Mouse (Mus musculus) lung, adult 18-20 months (tissue): ENCODE data around the gene Nup54.

ENCODE experiments used
- DNase-seq, 2 experiments: peaks; one replicate each; pipeline ENCODE4 v3.0.0; 2022; ENCODE audit warnings: mixed read lengths in 2 of 2

Nup54 gene

GRCm38 (mm10) chr5:92411461-92412140 lies 23.4 kb downstream of the Nup54 start:
- no peak for DNase-seq

- no peak for DNase-seq
Observed at GRCm38 (mm10) chr5:92410486-92410885, 24.5 kb downstream of the Nup54 start.

DNA sequence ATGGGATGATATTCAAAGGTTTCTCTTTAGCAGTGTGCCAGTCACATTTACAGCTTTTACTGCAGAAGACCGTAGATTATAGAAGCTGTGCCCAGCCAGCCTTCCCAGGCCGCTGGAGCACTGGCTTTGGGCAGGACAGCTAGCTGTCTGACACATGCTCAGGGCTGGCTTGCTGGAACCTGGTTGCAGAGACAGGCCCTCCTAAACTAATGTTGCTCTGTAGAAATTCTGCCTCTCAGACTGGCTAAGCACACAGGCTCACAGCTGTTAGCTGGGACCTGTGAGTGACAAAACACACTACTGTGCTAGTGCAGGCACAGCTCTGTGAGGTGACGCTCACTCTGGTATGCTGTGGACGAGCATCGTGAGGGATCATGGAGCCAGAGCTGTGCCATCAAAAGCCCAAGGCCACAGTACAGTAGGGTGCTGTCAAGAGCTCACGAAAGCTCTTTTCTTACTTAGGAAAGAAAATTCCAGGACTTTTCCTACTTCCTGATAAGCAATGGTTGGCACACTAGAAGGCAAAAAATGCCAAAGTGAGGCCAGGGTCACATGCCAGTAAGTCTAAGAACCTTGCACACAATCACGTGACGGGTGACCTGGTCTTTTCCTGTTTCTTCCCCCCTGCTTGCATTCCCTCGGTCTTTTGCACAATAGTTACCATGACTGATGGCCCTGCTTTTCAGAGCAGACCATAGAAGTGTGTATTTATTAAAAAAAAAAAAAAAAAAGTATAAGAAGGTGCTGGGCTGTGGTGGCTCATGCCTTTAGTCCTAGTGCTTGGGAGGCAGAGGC lies 25.5 kb downstream of the Nup54 start:
- peak in 1 of 2 experiments; percentile 30 for DNase-seq

- no peak for DNase-seq
Observed at GRCm38 (mm10) chr5:92404400-92404678, 30.7 kb downstream of the Nup54 start.

- no peak for DNase-seq
Observed at GRCm38 (mm10) chr5:92403562-92404399, 31.2 kb downstream of the Nup54 start.

- no peak for DNase-seq
Observed at GRCm38 (mm10) chr5:92402816-92403215, 32.2 kb downstream of the Nup54 start.

GRCm38 (mm10) chr5:92398153-92398552 lies 36.9 kb downstream of the Nup54 start:
- DNase-seq: peak; percentile 61 to 74

GRCm38 (mm10) chr5:92396476-92396875 lies 38.5 kb downstream of the Nup54 start:
- DNase-seq: no peak

DNA sequence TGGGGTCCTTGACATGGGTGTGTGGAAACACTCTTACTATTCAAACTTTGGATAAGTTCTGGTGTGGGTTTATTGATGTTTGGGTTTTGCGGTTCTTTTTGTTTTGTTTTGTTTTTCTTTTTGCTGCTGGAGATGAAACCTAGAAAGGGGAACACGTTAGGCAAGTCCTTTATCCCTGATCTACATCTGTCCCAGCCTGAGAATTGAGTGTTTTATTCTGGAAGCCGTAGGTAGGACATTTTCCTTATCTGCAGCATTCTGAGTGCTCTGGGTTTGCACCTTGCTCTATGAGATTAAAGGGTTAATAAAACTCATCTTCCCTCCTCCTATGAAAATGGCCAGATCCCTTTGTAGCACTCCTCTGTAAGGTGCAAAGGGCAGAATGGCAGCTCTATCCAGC lies 39.3 kb downstream of the Nup54 start:
- DNase-seq: no peak

GRCm38 (mm10) chr5:92393863-92394262 lies 41.2 kb downstream of the Nup54 start:
- no peak for DNase-seq

DNA sequence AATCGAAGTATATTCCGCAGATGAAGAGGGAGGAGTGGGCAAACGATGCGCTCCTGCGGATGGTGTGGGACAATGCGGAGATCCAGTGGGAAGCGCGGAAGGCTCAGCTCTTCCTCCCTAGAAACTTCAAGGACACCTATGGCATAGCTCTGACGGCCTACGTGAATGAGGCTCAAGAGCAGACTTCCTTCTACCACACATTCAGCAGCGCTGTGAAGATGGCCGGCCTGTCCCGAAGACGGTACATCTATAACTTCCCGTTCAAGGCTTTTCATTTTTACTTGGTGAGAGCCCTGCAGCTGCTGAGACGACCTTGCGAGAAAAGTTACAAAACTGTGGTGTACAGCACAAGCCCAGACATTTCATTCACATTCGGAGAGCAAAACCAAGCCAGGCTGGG lies 42.5 kb downstream of the Nup54 start:
- DNase-seq: no peak

DNA sequence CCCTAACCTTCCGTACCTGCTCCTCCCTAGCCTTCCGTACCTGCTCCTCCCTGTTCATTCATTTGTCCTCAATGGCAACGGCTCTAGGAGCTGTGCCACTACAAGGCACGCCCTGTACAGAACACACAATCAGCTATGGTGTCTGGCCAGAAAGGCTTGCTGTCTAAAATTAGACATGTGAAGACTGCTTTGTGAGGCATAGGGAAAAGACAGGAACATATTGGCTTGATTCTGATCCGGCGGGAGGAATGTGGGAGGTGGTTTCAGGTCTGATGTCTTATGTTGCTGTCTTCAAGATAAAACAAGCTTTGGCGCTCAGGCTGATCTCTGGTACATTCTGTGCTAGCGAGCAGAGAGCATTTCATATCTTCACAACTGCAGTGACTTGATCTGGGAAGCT lies 44.4 kb downstream of the Nup54 start:
- DNase-seq: no peak

DNA sequence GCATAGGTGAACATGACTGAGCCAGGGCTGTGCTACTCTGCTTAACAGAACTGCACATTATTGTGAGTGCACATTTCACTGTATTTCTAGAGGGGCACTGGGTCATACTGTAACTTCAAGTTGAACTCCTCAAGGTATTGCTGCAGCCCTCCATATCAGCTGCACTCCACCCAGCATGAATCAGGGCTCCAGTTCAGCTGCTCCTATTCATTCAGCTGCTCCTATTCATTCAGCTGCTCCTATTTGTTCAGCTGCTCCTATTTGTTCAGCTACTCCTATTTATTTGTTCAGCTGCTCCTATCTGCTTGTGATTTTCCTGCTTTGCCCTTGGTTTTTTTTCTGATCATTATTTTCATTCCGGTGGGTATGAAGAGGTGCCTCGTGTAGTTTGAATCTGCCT lies 45.0 kb downstream of the Nup54 start:
- DNase-seq: no peak

DNA sequence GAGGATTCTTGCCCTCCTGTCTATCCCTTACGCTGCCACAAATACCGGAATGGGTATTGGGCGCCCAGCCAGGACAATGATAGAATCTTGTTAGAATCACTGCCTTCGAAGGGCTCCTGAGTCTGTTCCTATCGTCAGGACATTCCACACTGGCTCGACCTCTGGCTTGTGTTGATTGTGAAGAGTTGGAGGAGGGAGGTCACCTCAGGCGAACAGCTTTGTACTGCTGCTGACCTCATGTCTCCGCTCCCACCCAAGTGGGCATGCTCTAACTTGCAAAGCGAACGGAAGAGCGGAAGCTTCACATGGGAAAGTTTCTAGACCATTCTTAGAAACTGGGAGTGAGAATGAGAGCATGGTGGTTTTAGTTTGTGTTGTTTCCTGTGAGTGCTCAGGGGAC lies 47.6 kb downstream of the Nup54 start:
- DNase-seq: no peak

DNA sequence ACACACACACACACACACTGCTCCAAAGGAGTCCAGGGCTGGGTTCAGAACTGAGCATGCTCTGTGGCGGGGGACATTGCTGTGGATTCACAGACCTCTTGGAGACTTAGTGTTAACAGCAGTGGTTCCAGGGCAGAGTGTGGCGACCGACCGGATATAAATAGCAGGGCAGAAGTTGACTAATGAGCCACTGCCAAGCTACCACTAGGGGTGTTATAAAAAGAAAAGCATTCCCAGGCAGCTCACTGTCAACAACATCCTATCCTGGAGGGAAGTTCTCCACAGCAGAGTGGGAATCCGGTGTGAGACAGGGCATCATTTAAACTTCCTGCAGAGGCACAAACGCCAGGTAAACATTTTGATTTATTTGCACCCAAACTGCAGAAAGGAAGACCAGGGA lies 48.4 kb downstream of the Nup54 start:
- no peak for DNase-seq

DNA sequence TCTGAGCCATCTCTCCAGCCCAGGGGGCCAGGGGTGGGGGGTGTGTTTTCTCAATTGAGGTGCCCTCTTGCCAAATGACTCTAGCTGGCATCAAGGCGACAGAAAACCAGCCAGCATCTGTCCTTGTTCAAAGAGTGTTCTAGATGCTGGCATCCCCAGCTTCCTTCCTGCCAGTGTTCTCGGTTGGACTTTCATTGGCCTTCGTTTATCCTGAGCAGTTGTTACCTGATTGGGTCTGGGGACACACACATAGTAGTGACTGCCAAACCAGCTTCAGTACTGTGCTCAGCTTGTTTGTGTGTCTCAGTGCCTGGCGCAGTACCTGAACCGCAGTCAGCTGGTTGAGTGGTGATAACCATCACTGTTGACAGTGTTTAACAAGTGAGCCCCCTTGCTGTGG lies 48.9 kb downstream of the Nup54 start:
- no peak for DNase-seq

DNA sequence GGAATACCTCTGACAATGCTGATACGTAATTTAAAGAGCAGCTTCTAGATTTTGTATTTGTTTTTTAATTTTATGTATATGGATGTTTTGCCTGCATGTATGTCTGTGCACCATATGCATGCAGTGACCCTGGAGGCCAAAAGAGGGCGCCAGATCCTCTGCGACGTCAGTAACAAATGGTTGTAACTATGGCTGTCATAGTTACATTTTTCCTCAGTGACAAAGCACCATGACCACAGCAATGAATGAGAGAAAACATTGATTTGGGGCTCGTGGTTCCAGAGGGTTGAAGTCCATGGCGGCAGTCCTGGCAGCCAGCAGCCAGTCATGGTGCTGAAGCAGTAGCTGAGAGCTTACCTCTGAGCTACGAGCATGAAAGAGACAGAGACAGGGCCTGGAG lies 50.2 kb downstream of the Nup54 start:
- DNase-seq: no peak

DNA sequence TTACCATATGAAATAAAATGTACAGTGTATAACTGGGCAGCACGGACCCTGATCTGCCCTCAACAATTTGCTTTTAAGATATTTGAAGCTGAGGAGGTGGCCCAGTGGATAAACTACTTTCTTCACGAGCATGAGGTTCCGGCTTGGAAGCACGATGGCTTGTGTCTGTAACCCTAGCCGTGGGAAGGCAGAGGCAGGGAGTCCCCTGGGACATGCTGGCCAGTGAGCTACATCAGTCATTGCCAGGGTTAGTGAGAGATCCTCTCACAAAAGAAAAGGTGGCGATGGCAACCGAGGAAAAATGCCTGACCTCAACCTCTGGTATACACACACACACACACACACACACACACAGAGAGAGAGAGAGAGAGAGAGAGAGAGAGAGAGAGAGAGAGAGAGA lies 51.3 kb downstream of the Nup54 start:
- no peak for DNase-seq

- no peak for DNase-seq
Observed at GRCm38 (mm10) chr5:92382349-92382679, 52.7 kb downstream of the Nup54 start.

DNA sequence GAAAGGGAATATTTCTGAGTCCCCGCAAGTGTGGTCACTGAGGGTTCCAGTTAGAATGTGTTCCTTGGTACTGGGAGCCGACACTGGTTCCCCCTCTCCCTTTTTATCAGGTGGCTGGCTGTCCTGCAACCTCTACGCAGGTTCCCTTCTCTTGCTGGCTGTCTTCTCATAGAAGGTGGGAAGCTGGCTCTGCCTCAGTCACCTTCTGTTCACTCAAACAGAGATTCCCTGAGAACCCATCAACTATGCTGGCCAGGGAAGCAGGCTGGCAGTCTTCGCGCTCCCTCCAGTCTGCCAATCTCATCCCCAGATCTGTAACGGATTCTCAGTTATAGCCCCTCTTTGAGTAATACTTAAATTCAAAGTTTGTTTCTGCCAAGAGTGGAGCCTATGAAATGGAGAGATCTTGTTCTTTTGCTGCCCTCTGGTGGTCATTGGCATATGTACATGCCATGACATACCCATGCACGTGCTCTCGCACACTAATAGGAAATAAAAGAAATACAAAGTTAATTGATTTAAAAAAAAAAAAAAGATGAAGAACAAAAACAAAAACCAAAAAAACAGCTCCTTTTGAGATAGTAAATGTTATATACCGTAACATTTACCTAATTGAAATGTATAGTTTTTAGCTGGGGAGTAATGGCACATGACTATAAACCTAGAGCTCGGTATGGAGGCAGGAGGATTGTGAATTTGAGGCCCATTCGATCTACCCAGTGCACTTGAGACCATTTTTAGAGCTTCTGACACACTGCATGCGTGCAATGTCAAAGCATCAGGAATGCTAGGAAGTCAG lies 53.3 kb downstream of the Nup54 start:
- DNase-seq: peak; percentile 65 to 73

DNA sequence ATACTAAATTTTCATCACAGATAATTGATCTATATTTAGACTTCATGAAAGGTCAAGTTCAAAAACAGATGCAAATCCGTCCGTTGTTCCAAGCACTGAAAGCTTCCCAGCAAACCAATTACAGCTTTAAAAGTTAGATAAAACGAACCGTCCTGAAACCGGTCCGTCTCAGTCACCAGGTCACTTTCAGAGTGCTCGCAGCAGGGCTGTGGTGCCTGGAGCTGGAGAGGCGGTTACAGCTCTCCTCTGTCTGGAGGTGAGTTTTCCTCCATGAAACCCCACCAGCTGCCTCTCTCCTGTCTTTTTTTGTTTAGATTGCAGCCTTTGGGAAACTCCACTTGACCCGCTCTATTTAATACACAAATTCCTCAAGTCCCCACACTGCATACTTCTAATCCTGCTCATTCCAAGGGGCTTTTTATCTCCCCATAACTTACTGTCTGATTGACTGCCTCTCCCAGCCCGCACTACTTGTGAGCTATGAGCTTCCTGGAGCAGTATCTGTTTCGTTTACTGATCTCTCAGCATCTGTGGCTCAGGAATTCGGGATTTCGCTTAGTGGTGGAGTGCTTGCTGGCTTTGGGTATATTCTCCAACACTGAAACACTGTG lies 58.1 kb downstream of the Nup54 start:
- DNase-seq: no peak

GRCm38 (mm10) chr5:92375368-92375767 lies 59.7 kb downstream of the Nup54 start:
- DNase-seq: peak in 1 of 2 experiments; percentile 36

DNA sequence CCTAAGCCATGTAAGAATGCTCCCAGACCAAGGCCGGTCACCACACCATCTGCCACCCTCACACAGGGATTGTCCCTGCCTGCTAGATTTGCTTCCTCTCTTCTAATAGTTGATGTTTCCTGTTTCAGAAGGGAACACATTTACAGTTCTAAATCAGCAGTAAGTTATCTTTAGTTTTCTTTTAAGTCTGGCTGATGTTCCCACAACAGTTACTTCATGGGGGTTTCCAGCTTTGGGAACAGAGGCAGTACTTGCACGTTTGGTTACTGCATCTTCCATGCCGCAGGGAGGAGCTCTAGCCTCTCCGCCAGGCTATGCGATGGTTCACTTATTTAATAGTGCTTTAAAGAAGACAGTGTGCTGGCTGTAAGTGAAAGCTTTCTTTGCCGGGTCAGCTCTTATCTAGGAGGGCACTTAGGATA lies 60.3 kb downstream of the Nup54 start:
- DNase-seq: peak in 1 of 2 experiments; percentile 26
